Mouse (Mus musculus) frontal cortex, postnatal 25 days (tissue): Measurements from ENCODE around the gene Fip1l1.

Source experiments
- DNase-seq, 2 experiments: peaks; one replicate each; pipeline ENCODE4 v3.0.0; 2022; ENCODE audit warnings: low spot score in 2 of 2

Gene Fip1l1

GRCm38 (mm10) chr5:74535240-74536021 lies at the start of gene Fip1l1:
Gene Fip1l1, plus strand, starts transcription at chr5:74535449.
- DNase-seq: peak; percentile 70 to 83

DNA sequence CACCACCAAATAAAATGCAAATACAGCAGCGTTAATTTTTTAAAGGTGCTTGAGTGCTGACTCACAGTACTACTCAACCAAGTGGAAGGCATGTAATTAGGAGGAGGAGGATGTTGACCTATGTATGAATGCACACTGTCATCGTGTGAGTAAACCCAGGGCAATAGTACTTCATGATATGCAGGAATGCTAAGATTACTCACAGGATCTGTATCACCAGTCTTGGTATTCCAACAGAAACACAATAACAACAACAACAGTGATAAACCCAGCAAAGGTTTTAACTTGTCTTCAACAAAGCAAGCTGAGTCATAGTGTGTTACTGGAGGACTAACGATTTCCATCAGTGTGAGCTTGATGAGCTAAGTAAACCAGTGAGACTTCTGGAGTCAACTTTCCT lies 42.5 kb upstream of the Fip1l1 start:
- no peak for DNase-seq

DNA sequence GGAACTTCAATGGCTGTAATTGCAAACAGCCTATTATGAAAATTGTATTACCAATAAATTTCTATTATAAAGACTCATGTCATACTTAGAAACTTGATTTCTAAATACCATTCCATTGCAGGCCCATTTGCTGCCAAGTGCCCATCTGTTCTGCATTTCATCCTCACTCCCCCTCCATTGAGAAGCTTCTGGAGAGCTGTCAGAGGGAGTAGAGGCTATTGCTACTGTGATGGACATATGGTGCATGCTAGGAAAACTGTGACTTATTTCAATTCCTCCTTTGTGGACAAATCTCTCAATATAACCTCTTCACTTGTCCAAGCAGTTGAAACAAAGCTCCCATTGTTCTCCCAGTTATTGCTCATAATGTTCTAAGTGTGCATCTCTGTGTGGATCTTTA lies 23.6 kb upstream of the Fip1l1 start:
- DNase-seq: no peak

DNA sequence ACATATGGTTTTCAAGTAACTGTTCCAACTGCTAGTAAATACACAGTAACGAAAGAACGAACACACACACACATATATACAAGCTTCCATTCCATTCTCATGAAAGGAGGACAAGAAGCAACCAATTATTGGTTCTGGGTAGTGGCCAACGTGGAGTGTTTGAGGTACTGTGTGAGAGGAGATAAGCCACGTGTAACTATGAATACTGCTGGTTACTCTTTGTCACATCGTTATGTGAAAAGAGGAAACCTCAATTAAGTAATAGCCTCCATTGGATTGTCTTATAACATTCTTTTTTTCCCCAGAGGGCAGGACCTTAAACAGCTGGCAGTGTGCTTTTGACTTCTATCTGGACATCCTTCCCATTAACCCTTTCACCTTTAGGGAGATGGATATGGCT lies 8.2 kb upstream of the Fip1l1 start:
- no peak for DNase-seq

GRCm38 (mm10) chr5:74530785-74531184 lies 4.5 kb upstream of the Fip1l1 start:
- DNase-seq: no peak

GRCm38 (mm10) chr5:74531630-74532280 lies 3.5 kb upstream of the Fip1l1 start, which contains the start of gene Scfd2:
Gene Scfd2, minus strand, starts transcription at chr5:74531759.
- peak; percentile 96 to 98 for DNase-seq

DNA sequence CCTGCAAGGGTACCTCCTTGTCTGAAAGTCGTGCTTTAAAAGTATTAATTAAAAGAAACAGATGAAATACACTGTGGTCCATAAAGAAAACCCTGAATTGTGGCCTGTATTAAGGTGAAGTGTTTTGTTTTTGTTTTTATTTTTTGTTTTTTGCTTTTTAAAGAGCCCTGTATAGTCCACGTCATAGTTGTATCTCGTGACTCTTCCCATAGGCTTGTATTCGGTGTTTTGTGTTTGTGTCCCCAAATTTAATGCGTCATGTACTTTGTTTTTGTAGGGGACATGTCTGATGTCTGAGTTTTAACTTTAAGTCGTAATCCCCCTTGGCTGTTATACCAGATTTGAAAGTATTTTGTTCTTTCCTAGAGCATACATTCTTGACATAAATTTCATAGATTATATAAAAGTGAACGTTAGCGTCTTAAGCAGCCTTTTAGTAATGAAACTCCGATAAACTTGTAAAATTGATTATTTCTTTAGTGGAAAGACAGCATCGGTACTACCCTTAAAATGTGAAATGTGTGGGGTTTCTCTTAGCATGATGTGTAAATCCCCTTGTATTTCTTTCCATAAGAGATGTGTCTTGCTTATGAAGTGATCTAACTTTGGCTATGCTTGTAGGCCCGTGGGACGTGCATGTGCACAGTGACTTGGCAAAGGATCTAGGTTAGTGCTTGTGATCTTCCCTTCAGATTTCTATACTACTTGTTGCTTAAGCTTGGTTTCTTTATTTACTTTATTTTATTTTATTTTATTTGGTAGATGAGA lies 1.1 kb downstream of the Fip1l1 start:
- DNase-seq: no peak

DNA sequence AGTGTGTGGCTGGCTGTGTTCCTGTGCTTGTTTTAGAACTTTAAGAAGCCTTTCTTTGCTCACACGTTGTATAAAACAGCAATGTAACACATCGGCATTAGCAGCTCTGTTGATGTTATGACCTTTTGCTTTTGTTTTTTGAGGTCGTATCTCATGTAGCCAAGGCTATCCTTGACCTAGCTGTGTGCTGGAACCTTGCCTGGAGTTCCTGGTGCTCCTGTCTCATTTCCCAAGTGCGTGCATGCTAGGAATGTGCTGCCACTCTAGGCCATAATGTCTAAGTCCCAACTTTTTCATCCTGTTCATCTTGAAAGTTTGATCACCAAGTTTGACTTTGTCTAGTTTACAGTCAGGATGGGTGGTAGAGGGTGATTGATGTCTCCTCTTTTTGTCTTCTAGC lies 10.4 kb downstream of the Fip1l1 start:
- no peak for DNase-seq

DNA sequence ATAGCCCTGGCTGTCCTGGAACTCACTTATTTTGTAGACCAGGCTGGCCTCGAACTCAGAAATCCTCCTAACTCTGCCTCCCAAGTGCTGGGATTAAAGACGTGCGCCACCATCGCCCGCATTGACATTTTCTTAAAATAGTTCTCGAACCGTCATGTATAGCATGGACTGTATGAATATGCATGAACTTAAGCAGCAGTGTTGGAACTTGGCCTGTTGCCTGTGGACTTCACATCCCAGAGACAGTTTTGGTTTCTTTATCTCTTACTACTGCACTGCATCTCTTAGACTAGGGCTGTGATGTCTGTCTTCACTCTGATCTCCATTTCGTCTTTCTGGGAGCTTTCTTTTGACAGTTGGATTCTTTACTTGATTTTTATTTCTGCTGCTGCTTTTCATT lies 14.3 kb downstream of the Fip1l1 start:
- DNase-seq: no peak

- no peak for DNase-seq
These were observed 25.9 kb downstream of the Fip1l1 start for GRCm38 (mm10) chr5:74561151-74561550.

DNA sequence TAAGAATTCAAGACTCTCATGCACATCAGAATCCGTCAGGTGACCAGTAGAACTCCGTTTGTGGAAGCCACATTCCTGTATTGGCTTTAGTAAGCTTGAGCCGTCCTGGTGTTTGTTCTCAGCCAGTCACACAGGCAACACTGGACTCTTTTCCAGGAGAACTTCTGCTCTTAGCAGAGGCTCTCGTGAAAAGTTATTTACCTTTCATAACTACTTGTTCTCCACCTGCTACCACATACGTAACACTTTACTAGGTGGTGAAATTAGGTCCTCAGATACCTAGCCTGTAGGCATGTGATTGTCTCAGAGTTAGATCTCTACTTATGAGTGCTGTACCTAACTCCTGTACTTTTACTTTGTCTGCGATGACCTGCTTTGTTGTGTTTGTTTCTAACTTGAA lies 36.5 kb downstream of the Fip1l1 start:
- no peak for DNase-seq

GRCm38 (mm10) chr5:74589133-74589532 lies 53.9 kb downstream of the Fip1l1 start:
- DNase-seq: no peak

- DNase-seq: no peak
These were observed 56.2 kb downstream of the Fip1l1 start for GRCm38 (mm10) chr5:74591413-74591812.

GRCm38 (mm10) chr5:74593147-74593546 lies 57.9 kb downstream of the Fip1l1 start:
- DNase-seq: no peak

DNA sequence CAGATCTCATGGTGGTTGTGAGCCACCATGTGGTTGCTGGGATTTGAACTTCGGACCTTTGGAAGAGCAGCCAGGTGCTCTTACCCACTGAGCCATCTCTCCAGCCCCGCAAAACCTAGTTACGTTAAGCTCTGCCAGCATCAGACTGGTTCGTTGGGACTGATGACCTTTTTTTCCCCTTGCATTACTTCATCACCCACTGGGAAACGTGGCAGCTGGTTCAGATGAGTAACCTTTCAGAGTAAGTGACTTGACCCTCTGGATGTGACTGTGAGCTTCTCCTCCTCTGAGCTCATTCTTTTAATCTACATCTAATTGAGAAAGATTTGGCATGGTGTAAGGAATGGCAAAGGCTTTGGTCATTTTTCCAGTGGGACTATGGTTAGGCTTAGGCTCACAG lies 64.8 kb downstream of the Fip1l1 start:
- no peak for DNase-seq

DNA sequence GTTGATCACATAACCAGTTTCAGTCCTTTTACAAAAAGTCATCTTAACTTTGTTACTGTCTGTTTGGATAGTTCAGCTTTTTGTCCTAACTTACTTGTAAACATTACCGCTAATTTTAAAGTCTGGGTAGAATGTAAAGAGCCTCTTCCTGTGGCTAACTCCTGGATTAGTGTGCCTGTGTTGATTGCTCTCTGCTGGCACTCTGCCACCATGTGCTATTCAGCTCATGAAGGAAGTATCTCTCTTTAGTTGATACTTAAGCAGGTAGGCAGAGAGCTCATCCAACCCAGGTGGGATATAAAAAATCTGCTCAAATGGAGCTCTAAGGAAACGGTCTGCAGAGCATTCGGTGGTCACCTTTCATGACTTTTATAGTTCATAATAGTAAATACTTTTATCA lies 65.9 kb downstream of the Fip1l1 start:
- no peak for DNase-seq

GRCm38 (mm10) chr5:74601965-74602364 lies 66.7 kb downstream of the Fip1l1 start:
- no peak for DNase-seq

- DNase-seq: no peak
These were observed 67.1 kb downstream of the Fip1l1 start for GRCm38 (mm10) chr5:74602371-74602770.

DNA sequence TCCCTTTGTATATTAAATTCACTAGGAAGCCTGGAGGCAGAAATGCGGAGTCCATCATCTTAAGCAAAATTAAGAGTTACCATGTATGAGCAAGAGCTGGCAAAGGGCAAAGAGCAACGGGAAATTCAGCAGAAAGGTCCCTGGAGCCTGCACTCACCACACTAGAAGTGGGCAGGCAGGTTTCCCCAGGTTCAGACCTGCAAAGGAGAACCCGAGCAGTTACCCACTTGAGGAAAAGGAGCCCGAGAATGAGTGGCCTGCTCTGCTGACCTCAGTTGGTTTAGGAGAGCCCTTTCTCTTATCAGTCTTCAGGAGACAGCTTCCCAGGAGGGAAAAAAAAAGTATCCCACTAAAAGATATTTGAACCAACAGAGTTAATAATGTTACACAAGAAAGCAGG lies 68.1 kb downstream of the Fip1l1 start:
- DNase-seq: no peak

- DNase-seq: no peak
These were observed 71.0 kb downstream of the Fip1l1 start for GRCm38 (mm10) chr5:74606213-74606612.

- no peak for DNase-seq
These were observed 75.3 kb downstream of the Fip1l1 start for GRCm38 (mm10) chr5:74610511-74610910.

GRCm38 (mm10) chr5:74612713-74613112 lies 77.5 kb downstream of the Fip1l1 start:
- no peak for DNase-seq
